Mouse (Mus musculus) thymus, adult 2 months (tissue): Measurements from ENCODE around the gene Celf2.

Source experiments
- CTCF ChIP-seq: fragments of 200-500 bp; IDR thresholded peaks from 2 replicates; pipeline ENCODE4 v1.5.1; 2012; ENCODE audit warnings: mild to moderate bottlenecking, control low read depth, low read length, moderate library complexity, borderline replicate concordance; ENCODE audit not compliant: control insufficient read depth, poor library complexity, insufficient read depth; ENCODE audit errors: extremely low read depth
- POLR2A ChIP-seq: fragments of 200-500 bp; IDR thresholded peaks from 2 replicates; pipeline ENCODE4 v1.6.1; 2012; ENCODE audit warnings: mild to moderate bottlenecking, low read length, control low read depth, moderate library complexity; ENCODE audit not compliant: control insufficient read depth, poor library complexity, insufficient read depth; ENCODE audit errors: extremely low read depth

DNA sequence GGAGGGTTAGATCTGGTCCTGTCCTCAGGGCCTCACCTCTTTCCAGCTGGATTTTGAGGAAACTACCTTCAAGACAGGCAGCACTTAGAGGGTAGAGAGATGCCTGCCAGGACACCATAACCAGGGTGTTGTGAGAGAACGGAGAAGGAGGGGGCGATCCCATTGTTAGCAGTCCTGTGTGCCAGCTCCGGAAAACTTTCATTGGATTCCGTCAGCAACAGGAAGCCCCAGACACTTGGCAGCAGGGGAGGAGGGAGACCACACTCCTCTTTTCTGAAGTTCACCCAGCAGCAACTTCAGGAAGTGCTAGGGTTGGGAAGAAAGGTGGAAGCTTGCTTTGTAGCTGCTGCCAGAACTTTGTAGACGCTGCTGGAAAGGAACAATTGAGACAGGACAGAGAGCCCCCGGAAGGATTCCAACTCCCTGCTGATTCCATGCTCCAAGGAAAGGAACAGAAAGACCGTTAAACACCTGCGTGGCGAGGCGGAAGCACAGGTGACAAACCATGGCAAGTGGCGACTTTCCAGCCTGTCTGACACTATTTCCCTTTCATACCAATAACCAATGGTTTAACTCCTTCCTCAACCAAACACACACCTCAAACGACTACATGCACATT, 445.7 kb downstream of the Celf2 start:
- TF ChIP-seq CTCF = no peak
- TF ChIP-seq POLR2A = no peak
